Mouse (Mus musculus) spleen, postnatal 14 days (tissue): ENCODE results near the gene Atf7ip.
"Not testable (repeated sequence)": the region's sequence is repeated elsewhere in the genome, so short reads cannot be mapped to it uniquely, and the experiment has no call there.

ENCODE experiments used
- DNase-seq, 2 experiments: peaks; one replicate each; pipeline ENCODE4 v3.0.0; 2021 to 2022; ENCODE audit warnings: low spot score in 2 of 2

The Atf7ip gene

GRCm38 (mm10) chr6:136505867-136506266 lies at the start of gene Atf7ip:
Atf7ip (plus strand) TSS chr6:136506167.
- DNase-seq, result not testable (repeated sequence)

- DNase-seq, result no peak
These were observed 49.7 kb upstream of the Atf7ip start for GRCm38 (mm10) chr6:136456302-136456701.

GRCm38 (mm10) chr6:136459156-136459555 lies 46.8 kb upstream of the Atf7ip start:
- no peak for DNase-seq

- no peak for DNase-seq
These were observed 42.5 kb upstream of the Atf7ip start for GRCm38 (mm10) chr6:136463491-136463890.

GRCm38 (mm10) chr6:136464121-136464621 lies 41.8 kb upstream of the Atf7ip start:
- DNase-seq, result peak; percentile 22 to 24

GRCm38 (mm10) chr6:136465021-136465420 lies 40.9 kb upstream of the Atf7ip start:
- no peak for DNase-seq

- peak; percentile 46 to 63 for DNase-seq
These were observed 40.0 kb upstream of the Atf7ip start for GRCm38 (mm10) chr6:136465959-136466381.

- DNase-seq, result peak; percentile 87 to 90
These were observed 38.8 kb upstream of the Atf7ip start for GRCm38 (mm10) chr6:136466956-136467750.

GRCm38 (mm10) chr6:136467837-136468236 lies 38.1 kb upstream of the Atf7ip start:
- DNase-seq, result no peak

GRCm38 (mm10) chr6:136468401-136468912 lies 37.5 kb upstream of the Atf7ip start:
- peak; percentile 68 to 88 for DNase-seq

- no peak for DNase-seq
These were observed 36.8 kb upstream of the Atf7ip start for GRCm38 (mm10) chr6:136468974-136469792.

GRCm38 (mm10) chr6:136469807-136470206 lies 36.2 kb upstream of the Atf7ip start:
- no peak for DNase-seq

- peak; percentile 65 to 76 for DNase-seq
These were observed 35.4 kb upstream of the Atf7ip start for GRCm38 (mm10) chr6:136470321-136471230.

- no peak for DNase-seq
These were observed 34.4 kb upstream of the Atf7ip start for GRCm38 (mm10) chr6:136471601-136472000.

- no peak for DNase-seq
These were observed 33.2 kb upstream of the Atf7ip start for GRCm38 (mm10) chr6:136472779-136473178.

- no peak for DNase-seq
These were observed 32.4 kb upstream of the Atf7ip start for GRCm38 (mm10) chr6:136473472-136474129.

- no peak for DNase-seq
These were observed 30.7 kb upstream of the Atf7ip start for GRCm38 (mm10) chr6:136475171-136475860.

- DNase-seq, result no peak
These were observed 28.1 kb upstream of the Atf7ip start for GRCm38 (mm10) chr6:136477878-136478277.

GRCm38 (mm10) chr6:136483531-136483930 lies 22.4 kb upstream of the Atf7ip start:
- no peak for DNase-seq

GRCm38 (mm10) chr6:136484093-136484492 lies 21.9 kb upstream of the Atf7ip start:
- DNase-seq, result no peak
